Comparison of ENCODE assay signal across 12 mouse cellular contexts in the genomic region with DNA sequence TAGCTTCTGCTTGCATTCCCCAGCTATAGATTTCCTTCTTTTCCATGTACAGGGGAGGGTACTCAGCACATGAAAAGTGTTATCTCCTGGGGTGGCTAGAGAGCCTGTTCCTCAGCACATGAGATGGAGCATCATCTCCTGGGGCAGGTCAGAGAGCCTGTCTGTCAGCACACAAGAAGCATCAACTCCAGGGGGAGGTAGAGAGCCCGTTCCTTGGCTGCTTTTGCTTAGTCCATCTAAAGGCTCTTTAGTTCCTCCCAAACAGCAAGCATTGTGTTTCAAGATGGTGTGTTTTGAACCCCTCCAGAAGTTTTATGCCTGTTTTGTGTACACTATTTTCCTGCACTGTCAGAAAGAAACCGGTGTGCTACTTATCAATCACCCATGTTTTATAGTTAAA. TPM values are rescaled to one million over a fixed set of nuclear protein-coding genes. Genes with fewer than 3 reads are reported as not detected.
DNase-seq lines count a peak whose midpoint lies in the region; ATAC-seq and TF ChIP-seq lines count a peak whose summit lies in the region.
"Had no signal": no experiment of that assay in that cellular context is flagged by ENCODE, and none has a peak within 500 bp of the region (broad histone marks: within the 10 kb centered on the region; RNA-seq: fewer than 3 reads in every experiment).

No protein-coding gene starts in this region.

- no peaks in the 10 kb centered on the region for H3K4me1 ChIP-seq in E14TG2a.4 (replicated peaks; ENCODE audit: low read depth, low read length)
- H3K4me1 ChIP-seq in embryonic facial prominence, embryonic 14.5 days (ENCODE audit: control insufficient read depth, insufficient read depth, low read length): no peaks in the 10 kb centered on the region

- H3K9ac ChIP-seq in embryonic facial prominence, embryonic 14.5 days (ENCODE audit: low read depth, low read length): no peak overlapping the region

- H3K27ac ChIP-seq in left cerebral cortex, adult 2 months: no peak overlapping the region
- no peak overlapping the region for H3K27ac ChIP-seq in embryonic facial prominence, embryonic 14.5 days (replicated peaks; ENCODE audit: low read depth, low read length)

- no peak overlapping the region for H3K4me2 ChIP-seq in embryonic facial prominence, embryonic 14.5 days (ENCODE audit: low read depth, low read length)

- no peaks in the 10 kb centered on the region for H3K27me3 ChIP-seq in E14TG2a.4 (ENCODE audit: insufficient read depth, low read length)
- H3K27me3 ChIP-seq in embryonic facial prominence, embryonic 14.5 days (replicated peaks; ENCODE audit: control insufficient read depth, insufficient read depth, low read length): no peaks in the 10 kb centered on the region

- ATAC-seq in embryonic facial prominence, embryonic 14.5 days (ENCODE audit: low read depth): no peak

- H3K4me3 ChIP-seq in left cerebral cortex, adult 2 months: no peak overlapping the region
- no peak overlapping the region for H3K4me3 ChIP-seq in E14TG2a.4 (replicated peaks; ENCODE audit: low read length)
- H3K4me3 ChIP-seq in embryonic facial prominence, embryonic 14.5 days (ENCODE audit: low read depth, low read length): no peak overlapping the region

- TF ChIP-seq CTCF in left cerebral cortex, adult 2 months (IDR thresholded peaks at IDR 0.05): peak; percentile 22
- TF ChIP-seq CTCF in E14TG2a.4 (conservative IDR thresholded peaks at IDR 0.05; ENCODE audit: low read length): peak; percentile 44

- no peaks in the 10 kb centered on the region for H3K36me3 ChIP-seq in E14TG2a.4 (ENCODE audit: insufficient read depth, low read length)
- no peaks in the 10 kb centered on the region for H3K36me3 ChIP-seq in embryonic facial prominence, embryonic 14.5 days (ENCODE audit: control insufficient read depth, insufficient read depth, low read length)

- intact Hi-C loops in left cerebral cortex, adult 2 months (cut with DNase I): no loop called here
- intact Hi-C loops in left cerebral cortex, postnatal 14 days (cut with DNase I): no loop called here

- no peaks in the 10 kb centered on the region for H3K9me3 ChIP-seq in E14TG2a.4 (ENCODE audit: low read length)
- H3K9me3 ChIP-seq in embryonic facial prominence, embryonic 14.5 days (ENCODE audit: control insufficient read depth, low read length): no peaks in the 10 kb centered on the region

- DNase-seq in cerebellum, postnatal 14 days: peak; percentile 12 to 22
- DNase-seq in cerebellum, adult 8-10 months: no peak
- no peak for DNase-seq in left cerebral cortex, adult 2 months (ENCODE audit: extremely low spot score in 1 of 2, low spot score in 2 of 2)
- DNase-seq in left cerebral cortex, postnatal 14 days (ENCODE audit: low spot score in 2 of 2): no peak
- peak; percentile 1 for DNase-seq in embryonic facial prominence, embryonic 14.5 days (ENCODE audit: low spot score)
- no peak for DNase-seq in lung, adult 18-20 months
- no peak for DNase-seq in ovary, adult 18-20 months (ENCODE audit: low spot score)

- 42% methylated on average over 2 of the region's 2 CpGs for WGBS in embryonic facial prominence, embryonic 14.5 days

RNA-seq across cellular contexts. Expression of gene Hyal5, which starts 2.5 kb away (rescaled TPM):
- total RNA-seq in left cerebral cortex, adult 2 months (2021): not detected
- total RNA-seq in left cerebral cortex, postnatal 14 days (2021): not detected
- not detected in 2 replicates for polyA plus RNA-seq in embryonic facial prominence, embryonic 14.5 days (2014; fragmentation: Nextera tagmentation; extraction: Ambion mirVana)
- total RNA-seq: gastrocnemius, postnatal 4 days; hematopoietic stem cell, adult 5-6 weeks; left cerebral cortex, adult 18-20 months; neutrophil, adult 5-6 weeks had no signal

Comparison
In these comparisons a context has a peak if more than half of its experiments do, and no peak if none do; other contexts are left out.
1. DNase-seq: peak in cerebellum, postnatal 14 days (2 of 2) and embryonic facial prominence, embryonic 14.5 days (single experiment); none in cerebellum, adult 8-10 months (single experiment), left cerebral cortex, adult 2 months (0 of 2), left cerebral cortex, postnatal 14 days (0 of 2), lung, adult 18-20 months (0 of 2) and ovary, adult 18-20 months (single experiment).